Mouse (Mus musculus) brain, embryonic 14.5 days (tissue): Measurements from ENCODE around the gene Rorb.

Source experiments
- CTCF ChIP-seq: fragments of 200-500 bp; IDR thresholded peaks from 2 replicates; pipeline ENCODE4 v1.5.1; 2012; ENCODE audit warnings: inconsistent platforms, mild to moderate bottlenecking, moderate library complexity, borderline replicate concordance; ENCODE audit not compliant: insufficient read depth, insufficient read length; ENCODE audit errors: extremely low read depth
- POLR2A ChIP-seq: fragments of 200-500 bp; IDR thresholded peaks from 2 replicates; pipeline ENCODE4 v1.6.1; 2012; ENCODE audit warnings: mild to moderate bottlenecking, inconsistent platforms, borderline replicate concordance; ENCODE audit not compliant: poor library complexity, insufficient read depth, insufficient read length, severe bottlenecking; ENCODE audit errors: extremely low read depth

DNA sequence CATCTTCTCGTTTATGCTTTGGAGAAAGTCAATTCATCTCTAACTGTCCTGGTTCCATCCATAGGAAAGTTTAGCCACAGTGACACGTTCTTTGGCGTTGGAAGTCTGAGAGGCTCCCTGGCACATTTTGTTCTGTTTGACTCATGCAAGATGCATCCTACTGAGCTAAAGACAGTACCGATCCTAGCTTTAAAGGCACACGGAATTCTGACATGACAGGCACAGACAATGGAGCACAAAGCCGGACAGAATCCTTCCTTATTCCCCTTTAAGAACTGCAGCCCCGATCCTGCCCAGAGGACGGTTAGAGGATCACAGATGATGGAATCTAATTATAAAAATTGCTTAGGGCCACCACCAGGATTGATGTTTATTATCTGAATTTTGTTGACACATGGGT lies 141.6 kb downstream of the Rorb start:
- TF ChIP-seq CTCF (no peak), POLR2A (no peak)
